Mouse (Mus musculus): ENCODE measurements around the gene Ifnz.

- no peak for TF ChIP-seq CTCF (IDR thresholded peaks at IDR 0.05; ENCODE audit: extremely low read depth, insufficient read depth, insufficient read length, insufficient replicate concordance)
- no peak for TF ChIP-seq POLR2A (IDR thresholded peaks at IDR 0.05; ENCODE audit: low read depth, low read length)
Measured at GRCm38 (mm10) chr4:88830523-88830922, 48.6 kb downstream of the Ifnz start.

Measured in spleen, adult 2 months (tissue).